Mouse (Mus musculus) ES-CJ7 (cell line): Measurements from ENCODE around the gene Mt4.
"Not testable (repeated sequence)": the region's sequence is repeated elsewhere in the genome, so short reads cannot be mapped to it uniquely, and the experiment has no call there.

Source experiments
- DNase-seq: peaks from one replicate; pipeline ENCODE4 v3.0.0; 2011; ENCODE audit warnings: low read depth, low spot score

Mt4 gene

GRCm38 (mm10) chr8:94134601-94135000, 2.4 kb upstream of the Mt4 start:
- peak; percentile 46 for DNase-seq

- no peak for DNase-seq
Observed at GRCm38 (mm10) chr8:94135556-94135955, 1.4 kb upstream of the Mt4 start.

DNA sequence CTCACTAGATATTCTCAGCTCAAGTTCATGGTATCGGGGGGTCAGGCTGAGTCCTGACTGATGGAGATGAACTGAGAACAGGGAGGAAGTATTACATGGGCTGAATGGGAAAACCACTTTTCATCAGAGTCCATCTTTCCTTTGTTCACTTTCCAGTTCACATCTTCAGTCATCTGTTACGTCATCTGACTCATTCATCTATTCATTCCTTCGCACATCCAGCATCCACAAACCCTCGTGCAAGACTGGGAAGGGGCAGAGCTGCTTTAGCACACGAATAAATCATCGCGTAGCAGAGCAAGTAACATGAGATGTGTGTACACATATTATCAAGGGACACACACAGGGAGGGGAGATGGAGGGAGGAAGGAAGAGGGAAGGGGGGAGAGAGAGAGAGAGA, 805 bp upstream of the Mt4 start:
- DNase-seq: no peak

GRCm38 (mm10) chr8:94140266-94140795, 3.3 kb downstream of the Mt4 start:
- DNase-seq: no peak

GRCm38 (mm10) chr8:94148236-94148635, 11.2 kb downstream of the Mt4 start:
- no peak for DNase-seq

DNA sequence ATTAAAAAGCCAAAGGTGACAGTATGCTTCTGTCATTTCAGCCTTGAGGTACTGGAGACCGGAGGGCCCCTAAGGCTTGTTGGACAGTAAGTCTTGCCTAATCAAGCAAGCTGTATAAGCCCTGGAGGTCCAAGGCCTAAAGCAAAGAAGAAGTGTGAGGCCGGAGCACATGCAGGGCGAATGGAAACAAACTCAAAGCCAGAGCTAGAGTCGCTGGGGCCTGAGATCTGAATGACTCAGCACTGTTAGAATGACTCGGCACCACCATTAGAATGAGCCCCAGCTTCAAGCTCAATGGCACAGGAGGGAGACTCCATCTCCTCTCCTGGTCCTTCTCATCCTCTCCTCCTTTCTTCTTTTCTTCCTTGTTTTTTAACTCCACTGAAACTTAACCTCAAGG, 13.9 kb downstream of the Mt4 start:
- DNase-seq: no peak

DNA sequence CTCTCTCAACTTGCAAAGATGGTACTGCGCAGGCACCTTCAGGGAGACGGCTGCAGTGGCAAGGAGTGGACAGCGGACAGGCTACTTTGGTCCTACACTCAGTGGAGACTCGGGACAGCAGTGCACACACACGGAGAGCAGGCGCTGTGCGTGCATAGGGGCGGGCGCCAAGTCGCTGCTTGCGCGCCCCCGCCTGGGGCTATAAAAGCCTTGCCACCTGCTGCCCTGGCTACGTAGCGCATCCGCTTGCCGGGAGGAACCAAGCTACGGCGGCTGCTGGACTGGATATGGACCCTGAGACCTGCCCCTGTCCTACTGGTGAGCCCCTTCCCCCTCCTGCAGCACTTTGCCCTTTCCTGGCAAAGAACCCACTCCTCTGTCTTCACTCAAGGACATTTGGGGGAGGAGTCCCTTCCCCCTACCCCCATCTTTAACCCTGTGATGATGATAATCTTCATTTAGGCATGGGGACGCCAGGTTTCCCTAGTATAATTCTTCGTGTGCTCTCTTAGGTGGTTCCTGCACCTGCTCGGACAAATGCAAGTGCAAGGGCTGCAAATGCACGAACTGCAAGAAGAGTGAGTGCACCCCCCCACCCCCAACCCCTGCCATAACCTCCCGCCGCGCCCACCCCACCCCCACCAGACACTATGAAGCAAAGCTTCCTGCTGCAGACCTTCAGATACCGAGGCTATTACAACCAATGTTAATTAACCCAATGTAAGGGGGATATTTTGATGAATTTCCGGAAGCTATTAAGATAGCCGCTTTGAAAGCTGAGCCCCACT, 15.7 kb downstream of the Mt4 start, which contains the start of gene Mt3:
Gene Mt3, plus strand, starts transcription at position 95 of the 788 bp plus-strand sequence.
- DNase-seq: peak; percentile 64

DNA sequence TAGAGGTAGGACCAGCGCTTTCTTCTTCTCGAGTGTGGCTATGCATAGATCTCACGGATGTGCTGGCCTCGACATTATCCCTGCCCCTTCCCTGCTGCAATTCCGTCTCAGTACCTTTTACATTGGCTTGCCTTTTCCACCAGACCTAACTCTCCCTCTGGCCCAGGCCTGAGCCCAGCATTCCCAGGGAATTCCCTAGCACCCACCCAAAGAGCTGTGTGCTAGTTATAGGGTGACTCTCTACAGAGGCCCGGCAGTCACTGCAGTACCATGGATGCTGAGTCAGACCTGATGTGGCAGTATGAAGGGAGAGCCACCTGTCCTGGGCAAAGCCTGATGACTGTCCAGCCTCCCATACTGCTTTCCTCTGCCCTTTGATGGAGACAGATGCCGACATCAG, 16.5 kb downstream of the Mt4 start:
- no peak for DNase-seq

GRCm38 (mm10) chr8:94154537-94154936, 17.5 kb downstream of the Mt4 start:
- DNase-seq: no peak

- DNase-seq: no peak
Observed at GRCm38 (mm10) chr8:94156092-94156491, 19.1 kb downstream of the Mt4 start.

DNA sequence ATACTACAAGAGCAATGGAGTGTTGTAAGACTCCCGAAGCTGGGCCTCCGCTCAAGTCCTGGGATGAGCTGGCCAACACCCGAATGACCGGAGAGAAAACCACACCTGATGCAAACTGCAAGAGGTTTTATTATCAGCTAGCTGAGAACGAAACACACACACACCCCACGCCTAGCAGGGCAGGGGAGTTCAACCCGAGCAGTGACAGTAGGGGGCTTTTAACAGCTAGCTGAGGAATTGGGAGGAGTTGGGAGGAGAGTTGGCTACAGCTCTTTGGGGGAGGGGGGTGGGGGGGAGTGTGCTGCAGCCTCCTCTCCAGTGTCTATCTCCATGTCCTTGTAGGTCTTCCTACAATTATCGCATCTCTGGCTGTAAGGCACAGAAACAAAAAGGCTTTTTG, 28.8 kb downstream of the Mt4 start:
- not testable (repeated sequence) for DNase-seq

GRCm38 (mm10) chr8:94167244-94167643, 30.2 kb downstream of the Mt4 start:
- peak; percentile 94 for DNase-seq

DNA sequence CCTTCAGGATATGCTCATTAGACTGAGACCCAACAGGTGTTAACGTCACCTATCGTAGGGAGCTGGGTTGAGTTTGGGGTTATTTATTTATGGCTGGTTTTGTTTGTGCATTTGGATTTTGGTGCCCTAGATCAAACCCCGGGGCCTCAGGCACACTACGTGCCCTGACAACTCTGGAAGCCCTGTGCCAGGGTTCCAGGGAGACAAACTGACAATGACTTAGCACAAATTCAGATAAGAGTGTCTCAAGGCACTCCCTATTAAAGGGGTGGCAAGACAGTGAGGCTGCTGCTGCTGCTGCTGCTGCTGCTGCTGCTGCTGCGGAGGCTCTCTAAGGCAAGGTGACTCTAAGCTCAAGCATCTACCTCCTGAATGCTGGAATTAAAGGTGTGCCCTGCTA, 32.5 kb downstream of the Mt4 start:
- no peak for DNase-seq

DNA sequence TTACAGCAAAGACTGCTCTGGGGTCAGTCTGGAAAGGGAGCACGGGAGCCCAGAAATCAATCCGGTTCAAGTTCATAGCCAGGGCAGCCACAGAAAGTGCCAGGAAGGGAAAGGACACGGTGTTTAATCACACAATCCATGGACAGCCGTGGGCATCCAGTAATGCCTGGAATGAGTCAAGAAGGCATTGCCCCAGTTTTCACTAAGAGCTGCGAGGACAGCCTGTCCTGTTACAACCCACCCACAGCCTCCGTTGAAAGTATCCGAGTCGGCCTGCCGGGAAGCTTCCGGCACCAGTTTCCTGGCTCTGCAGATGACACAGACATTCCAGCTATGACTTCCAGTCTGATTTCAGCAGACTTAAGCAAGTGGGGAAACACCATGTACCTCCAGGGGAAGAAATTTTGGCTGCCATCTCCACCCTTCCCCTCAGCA, 34.3 kb downstream of the Mt4 start:
- DNase-seq: no peak

DNA sequence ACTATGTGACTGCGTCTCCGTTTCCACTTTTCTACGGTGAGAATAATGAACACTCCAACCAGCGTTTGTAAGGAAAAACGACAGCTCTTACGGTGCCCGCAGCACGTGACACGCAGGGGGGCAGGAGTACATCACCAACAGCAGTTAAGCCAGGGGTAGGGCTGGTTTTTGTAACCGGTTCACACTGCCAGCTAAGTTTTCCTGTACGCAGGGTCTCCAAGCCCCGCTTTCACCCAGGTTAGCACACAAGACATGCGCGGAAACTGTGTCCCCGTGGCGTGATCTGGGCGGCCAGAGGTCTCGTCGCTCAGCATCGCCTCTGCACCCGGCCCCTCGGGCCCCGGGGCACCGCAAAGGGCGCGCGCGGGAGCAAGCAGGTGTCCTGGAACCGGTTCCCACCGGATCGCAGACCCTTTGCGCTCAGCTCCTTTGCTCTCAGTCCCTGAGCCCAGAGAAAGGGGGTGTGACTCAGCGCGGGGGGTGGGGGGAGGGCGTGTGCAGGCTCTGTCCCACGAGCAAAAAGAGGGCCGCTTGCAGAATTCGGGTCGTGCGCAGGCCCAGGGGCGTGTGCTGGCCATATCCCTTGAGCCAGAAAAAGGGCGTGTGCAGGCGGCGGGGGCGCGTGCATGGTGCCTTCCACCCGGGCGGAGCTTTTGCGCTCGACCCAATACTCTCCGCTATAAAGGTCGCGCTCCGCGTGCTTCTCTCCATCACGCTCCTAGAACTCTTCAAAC, 35.2 kb downstream of the Mt4 start, which contains the start of gene Mt2:
Gene Mt2, plus strand, starts transcription at position 590 of the 734 bp plus-strand sequence.
- peak; percentile 98 for DNase-seq

GRCm38 (mm10) chr8:94172809-94173732, 36.1 kb downstream of the Mt4 start:
- DNase-seq: peak; percentile 59

DNA sequence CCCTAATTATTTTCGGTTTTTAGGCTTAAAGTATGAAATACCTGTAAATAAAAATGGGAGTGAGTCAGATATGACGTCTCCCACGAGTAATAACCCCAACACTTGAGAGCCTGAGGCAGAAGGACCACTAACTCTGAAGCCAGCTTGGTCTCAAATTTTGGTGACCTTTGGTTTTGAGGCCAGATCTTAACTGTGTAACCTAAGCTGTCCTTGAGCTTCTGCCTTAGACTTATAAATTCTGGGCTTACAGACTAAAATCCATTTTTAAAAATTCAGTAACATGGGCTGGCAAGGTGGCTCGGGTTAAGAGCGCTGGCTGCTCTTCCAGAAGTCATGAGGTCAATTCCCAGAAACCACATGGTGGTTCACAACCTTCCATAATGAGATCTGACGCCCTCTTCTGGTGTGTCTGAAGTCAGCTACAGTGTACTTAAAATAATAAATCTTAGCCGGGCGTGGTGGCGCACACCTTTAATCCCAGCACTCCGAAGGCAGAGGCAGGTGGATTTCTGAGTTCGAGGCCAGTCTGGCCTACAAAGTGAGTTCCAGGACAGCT, 36.9 kb downstream of the Mt4 start:
- DNase-seq: no peak

DNA sequence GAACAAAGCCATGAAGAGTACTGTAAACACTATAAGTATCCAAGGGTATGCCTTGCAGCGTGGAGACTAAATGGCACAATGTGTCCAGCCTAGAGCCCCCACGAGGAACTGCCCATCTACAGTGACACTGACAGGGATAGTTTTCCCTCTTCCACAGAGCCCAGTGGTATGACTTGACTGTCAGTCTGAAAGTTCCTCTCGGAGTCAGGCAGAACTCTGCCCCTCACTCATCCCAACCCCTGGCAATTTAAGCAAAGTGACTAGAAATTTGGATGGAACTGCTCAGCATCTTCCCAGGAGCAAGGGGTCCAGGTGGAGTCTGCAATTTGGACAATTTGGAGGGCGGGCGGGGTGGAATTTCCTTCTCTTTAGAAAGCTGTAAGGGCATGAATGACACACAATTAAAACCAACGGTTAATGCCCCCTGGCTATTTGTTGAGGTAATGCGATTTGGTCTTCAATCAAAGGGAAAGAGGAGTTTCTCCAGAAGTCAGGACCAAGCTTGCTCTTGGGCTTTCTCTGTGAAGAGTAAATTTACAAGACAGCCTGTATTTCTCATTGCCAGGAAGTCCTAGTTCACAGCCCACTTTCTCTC, 37.7 kb downstream of the Mt4 start:
- peak; percentile 89 for DNase-seq

DNA sequence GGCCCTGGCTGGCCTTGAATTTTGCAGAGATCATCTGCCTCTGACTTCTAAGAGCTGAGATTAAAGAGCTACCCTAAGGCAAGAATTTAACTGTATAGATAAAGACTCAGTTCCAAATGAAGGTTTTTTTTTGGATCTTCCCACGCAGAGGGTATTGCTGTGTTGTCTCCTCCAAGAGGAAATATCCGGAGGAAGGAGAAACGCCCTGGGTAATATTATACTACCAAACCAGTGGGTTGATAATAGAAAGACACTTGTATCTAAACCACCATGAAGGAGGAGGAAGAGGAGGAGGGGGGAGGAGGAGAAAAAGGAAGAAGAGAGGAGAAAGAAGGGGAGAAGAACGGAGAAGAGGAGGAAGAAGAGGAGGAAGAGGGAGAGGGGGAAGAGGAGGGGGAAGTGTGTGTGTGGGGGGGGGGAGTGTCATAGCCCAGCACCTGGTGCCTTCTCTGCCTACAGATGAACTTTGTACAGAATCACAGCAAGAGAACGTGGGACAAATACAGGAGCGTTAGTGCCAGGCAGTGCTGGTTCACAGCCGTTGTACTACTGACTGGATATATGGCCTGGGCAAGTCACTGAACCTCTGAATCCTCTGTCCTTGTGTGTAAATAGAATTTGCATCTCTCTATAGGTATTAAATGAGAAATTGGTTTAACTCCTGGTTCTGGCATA, 40.9 kb downstream of the Mt4 start:
- DNase-seq: no peak
